Mouse (Mus musculus) urinary bladder, postnatal 0 days (tissue): ENCODE measurements around the gene Defa20. TPM values are rescaled to one million over a fixed set of nuclear protein-coding genes. Genes with fewer than 3 reads are reported as not detected.

Source experiments
- polyA plus RNA-seq: library from polyadenylated mRNA; unstranded; fragments of >200 nt; fragmentation: Nextera tagmentation; extraction: Ambion mirVana; gene quantifications from 2 replicates; pipeline ENCODE4 v1.2.1, GENCODE M21; 2015

The Defa20 gene
- polyA plus RNA-seq, result not detected in 2 replicates

DNA sequence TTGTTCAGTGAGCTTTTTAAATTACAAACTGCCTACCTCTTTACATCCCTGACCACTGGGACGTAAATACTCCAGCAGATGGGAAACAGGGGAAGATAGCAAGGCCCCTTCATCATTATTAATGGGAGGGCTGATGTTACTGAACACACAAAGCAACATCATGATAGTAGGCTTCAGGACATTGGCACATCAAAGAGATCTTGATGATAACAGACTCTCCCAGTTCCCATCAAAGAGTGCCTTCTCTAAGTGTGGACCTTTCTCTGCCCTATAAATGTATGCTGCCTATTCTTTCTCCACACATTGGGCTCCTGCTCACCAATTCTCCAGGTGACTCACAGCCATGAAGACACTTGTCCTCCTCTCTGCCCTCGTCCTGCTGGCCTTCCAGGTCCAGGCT is at the start of gene Defa20:
Gene Defa20, plus strand, starts transcription at position 301 of the 400 bp plus-strand sequence.

DNA sequence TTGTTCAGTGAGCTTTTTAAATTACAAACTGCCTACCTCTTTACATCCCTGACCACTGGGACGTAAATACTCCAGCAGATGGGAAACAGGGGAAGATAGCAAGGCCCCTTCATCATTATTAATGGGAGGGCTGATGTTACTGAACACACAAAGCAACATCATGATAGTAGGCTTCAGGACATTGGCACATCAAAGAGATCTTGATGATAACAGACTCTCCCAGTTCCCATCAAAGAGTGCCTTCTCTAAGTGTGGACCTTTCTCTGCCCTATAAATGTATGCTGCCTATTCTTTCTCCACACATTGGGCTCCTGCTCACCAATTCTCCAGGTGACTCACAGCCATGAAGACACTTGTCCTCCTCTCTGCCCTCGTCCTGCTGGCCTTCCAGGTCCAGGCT is 19.7 kb downstream of the Defa20 start, which contains the start of gene Defa32:
Gene Defa32, plus strand, starts transcription at position 301 of the 400 bp plus-strand sequence.

Other genes starting within 250 kb of the Defa20 start
- gene Defa27, start 193.7 kb upstream of the Defa20 start, polyA plus RNA-seq, result not detected in 2 replicates
- not detected in 2 replicates for gene Defa29, start 182.2 kb upstream of the Defa20 start, polyA plus RNA-seq
- not detected in 2 replicates for gene Defa2, start 130.7 kb upstream of the Defa20 start, polyA plus RNA-seq
- gene Defa33, start 117.4 kb upstream of the Defa20 start, polyA plus RNA-seq, result not detected in 2 replicates
- not detected in 2 replicates for gene Defa36, start 81.8 kb upstream of the Defa20 start, polyA plus RNA-seq
- gene Gm7849, start 52.7 kb upstream of the Defa20 start, polyA plus RNA-seq, result not detected in 2 replicates
- gene Defa32, start 19.8 kb downstream of the Defa20 start, polyA plus RNA-seq, result not detected in 2 replicates
- gene Defa37, start 56.1 kb downstream of the Defa20 start, polyA plus RNA-seq, result not detected in 2 replicates
- gene Defa28, start 73.7 kb downstream of the Defa20 start, polyA plus RNA-seq, result not detected in 2 replicates
- gene Gm7861, start 85.2 kb downstream of the Defa20 start, polyA plus RNA-seq, result not detected in 2 replicates
- not detected in 2 replicates for gene Defa26, start 108.9 kb downstream of the Defa20 start, polyA plus RNA-seq
- gene Defa17, start 146.5 kb downstream of the Defa20 start, polyA plus RNA-seq, result not detected in 2 replicates
- gene Defa34, start 156.5 kb downstream of the Defa20 start, polyA plus RNA-seq, result not detected in 2 replicates
- gene AY761184, start 194.4 kb downstream of the Defa20 start, polyA plus RNA-seq, result not detected in 2 replicates
- not detected in 2 replicates for gene Defa24, start 225.2 kb downstream of the Defa20 start, polyA plus RNA-seq